Mouse (Mus musculus) cortical plate, adult 2 months (tissue): ENCODE measurements at regions not wholly inside any gene's neighbourhood (a gene's known extent, or its start where the extent isn't known, plus 50 kb on each side); places are given as distances from the start of the nearest gene placed in this dataset.

ENCODE experiments used
- CTCF ChIP-seq: fragments of 200-500 bp; IDR thresholded peaks from 2 replicates; pipeline ENCODE4 v1.5.1; 2011; ENCODE audit warnings: mild to moderate bottlenecking, control low read depth, low read length; ENCODE audit not compliant: insufficient read depth; ENCODE audit errors: extremely low read depth
- POLR2A ChIP-seq: fragments of 200-500 bp; IDR thresholded peaks from 2 replicates; pipeline ENCODE4 v1.6.1; 2011; ENCODE audit warnings: mild to moderate bottlenecking, low read length, control low read depth; ENCODE audit not compliant: insufficient read depth; ENCODE audit errors: extremely low read depth

DNA sequence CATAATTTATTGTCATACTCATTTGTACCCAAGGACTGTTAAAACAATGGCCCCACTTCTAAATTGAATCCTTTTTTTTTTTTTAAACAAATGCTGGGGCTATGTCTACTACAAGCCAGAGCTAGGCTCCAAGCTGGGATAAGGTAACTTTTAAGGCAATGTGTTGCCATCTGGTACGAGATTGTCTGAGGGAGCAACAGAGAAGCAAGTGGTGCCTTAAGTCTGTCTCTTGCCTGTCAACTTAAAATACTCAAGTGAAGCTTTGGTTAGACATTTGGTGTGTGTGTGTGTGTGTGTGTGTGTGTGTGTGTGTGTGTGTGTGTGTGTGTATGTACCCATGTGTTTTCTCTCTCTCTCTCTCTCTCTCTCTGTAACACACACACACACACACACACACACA, 397.5 kb upstream of the Igfbp7 start:
- TF ChIP-seq CTCF (no peak), POLR2A (no peak)
